Mouse (Mus musculus) forebrain, postnatal 0 days (tissue): ENCODE results near the gene Rnasek. TPM values are rescaled to one million over a fixed set of nuclear protein-coding genes. Genes with fewer than 3 reads are reported as not detected.

Source experiments
- ATAC-seq: fragments of 200-750 bp; cut with Nextera tagmentation; 2 replicates; pipeline ENCODE4 v1.8.0; 2017; ENCODE audit warnings: mild to moderate bottlenecking, moderate library complexity
- DNase-seq: peaks from one replicate; pipeline ENCODE4 v3.0.0-alpha.2; 2015
- H3K27ac ChIP-seq: fragments of 300-500 bp; sonication (generic); 2 replicates; pipeline ENCODE4 v1.5.1; 2014; ENCODE audit warnings: low read depth, mild to moderate bottlenecking, antibody characterized with exemption, low read length, moderate library complexity, mixed read lengths
- H3K27me3 ChIP-seq: fragments of 300-500 bp; sonication (generic); 2 replicates; pipeline ENCODE4 v1.6.1; 2014; ENCODE audit warnings: mild to moderate bottlenecking, low read length, mixed read lengths; ENCODE audit not compliant: insufficient read depth
- H3K36me3 ChIP-seq: fragments of 300-500 bp; sonication (generic); 2 replicates; pipeline ENCODE4 v1.6.1; 2014; ENCODE audit warnings: mild to moderate bottlenecking, moderate library complexity; ENCODE audit not compliant: insufficient read depth
- H3K4me1 ChIP-seq: fragments of 300-500 bp; sonication (generic); 2 replicates; pipeline ENCODE4 v1.6.1; 2014; ENCODE audit warnings: antibody characterized with exemption; ENCODE audit not compliant: insufficient read depth
- H3K4me2 ChIP-seq: fragments of 300-500 bp; sonication (generic); 2 replicates; pipeline ENCODE4 v1.6.1; 2014; ENCODE audit warnings: low read depth, mild to moderate bottlenecking, moderate library complexity
- H3K4me3 ChIP-seq: fragments of 300-500 bp; sonication (generic); 2 replicates; pipeline ENCODE4 v1.5.1; 2014; ENCODE audit warnings: low read depth, low read length, mixed read lengths
- H3K9ac ChIP-seq: fragments of 300-500 bp; sonication (generic); 2 replicates; pipeline ENCODE4 v1.6.1; 2014; ENCODE audit warnings: mild to moderate bottlenecking
- H3K9me3 ChIP-seq: fragments of 300-500 bp; sonication (generic); 2 replicates; pipeline ENCODE4 v1.6.1; 2016; ENCODE audit warnings: low read length
- CTCF ChIP-seq: sonication (generic); IDR thresholded peaks from 2 replicates; pipeline ENCODE4 v1.5.1; 2016; ENCODE audit warnings: antibody characterized with exemption, control low read depth, low read depth
- WGBS: fragments of 180-500 bp; shearing (Covaris S2); extraction: QIAGEN DNeasy Blood & Tissue Kit; methylation state at CpG from one replicate; pipeline ENCODE4 v1.1.7; 2014; 5-methylcytosine and 5-hydroxymethylcytosine counted together
- polyA plus RNA-seq: library from polyadenylated mRNA; unstranded; fragments of >200 nt; fragmentation: Nextera tagmentation; extraction: Ambion mirVana; gene quantifications from 2 replicates; pipeline ENCODE4 v1.2.1, GENCODE M21; 2015
- total RNA-seq: library from RNA; depleted of rRNA; stranded (reverse); fragments of >200 nt; gene quantifications from 2 replicates; pipeline ENCODE4 v1.2.3, GENCODE M21; 2014

Rnasek gene
- total and polyA plus RNA-seq, 2 experiments from 2014 or later = 48.0 to 544 TPM

GRCm38 (mm10) chr11:70236717-70237116, 2.9 kb downstream of the Rnasek start:
- H3K9me3 ChIP-seq = no peaks in the 10 kb centered on the region
- no peak for ATAC-seq

GRCm38 (mm10) chr11:70235254-70235900, 4.3 kb downstream of the Rnasek start:
- DNase-seq (no peak), ATAC-seq (no peak)
- Histone ChIP-seq H3K9me3 (no peaks in the 10 kb centered on the region), H3K27me3 (peaks cover 6% of the 10 kb centered on the region; the same call in 1 of the 2 replicates), H3K9ac (no peak overlapping the region), H3K4me3 (no peak overlapping the region), H3K27ac (no peak overlapping the region), H3K4me1 (peaks cover 20% of the 10 kb centered on the region; the same call in 1 of the 2 replicates), H3K36me3 (peaks cover 18% of the 10 kb centered on the region), H3K4me2 (no peak overlapping the region; the same call in 1 of the 2 replicates)
- 90% methylated on average over 12 of the region's 12 CpGs for WGBS
- TF ChIP-seq CTCF = no peak

More at GRCm38 (mm10) chr11:70236717-70237116, 2.9 kb downstream of the Rnasek start:
- WGBS = 22% methylated on average over 7 of the region's 7 CpGs
- peak overlapping the region; percentile 97 for H3K4me2 ChIP-seq
- peaks cover 22% of the 10 kb centered on the region; the same call in 1 of the 2 replicates for H3K4me1 ChIP-seq
- peak overlapping the region; percentile 98 for H3K4me3 ChIP-seq
- H3K9ac ChIP-seq = peak overlapping the region; percentile 92; the same call in 1 of the 2 replicates
- TF ChIP-seq CTCF = no peak
- DNase-seq = no peak
- peaks cover 18% of the 10 kb centered on the region for H3K36me3 ChIP-seq
- no peaks in the 10 kb centered on the region for H3K27me3 ChIP-seq
- peak overlapping the region; percentile 96 for H3K27ac ChIP-seq

- Histone ChIP-seq H3K9me3 (no peaks in the 10 kb centered on the region), H3K27ac (no peak overlapping the region), H3K4me2 (no peak overlapping the region), H3K36me3 (peaks cover 18% of the 10 kb centered on the region), H3K27me3 (peaks cover 15% of the 10 kb centered on the region), H3K9ac (no peak overlapping the region), H3K4me1 (peaks cover 18% of the 10 kb centered on the region; the same call in 1 of the 2 replicates), H3K4me3 (no peak overlapping the region)
- ATAC-seq (no peak), DNase-seq (no peak)
- WGBS = 88% methylated on average over 8 of the region's 8 CpGs
- TF ChIP-seq CTCF = no peak
These were observed 5.1 kb downstream of the Rnasek start for GRCm38 (mm10) chr11:70234497-70234896.

- H3K27me3 ChIP-seq = peaks cover 19% of the 10 kb centered on the region
- H3K4me1 ChIP-seq = peaks cover 18% of the 10 kb centered on the region; the same call in 1 of the 2 replicates
- H3K4me3 ChIP-seq = no peak overlapping the region
- ATAC-seq (no peak), DNase-seq (no peak)
- peaks cover 18% of the 10 kb centered on the region for H3K36me3 ChIP-seq
- no peak overlapping the region for H3K9ac ChIP-seq
- 58% methylated on average over 5 of the region's 5 CpGs for WGBS
- TF ChIP-seq CTCF = no peak
- no peaks in the 10 kb centered on the region for H3K9me3 ChIP-seq
- H3K4me2 ChIP-seq = no peak overlapping the region
- H3K27ac ChIP-seq = no peak overlapping the region
These were observed 5.6 kb downstream of the Rnasek start for GRCm38 (mm10) chr11:70234037-70234436.

- no peak for DNase-seq
- Histone ChIP-seq H3K4me2 (peak overlapping the region; percentile 56), H3K27me3 (peaks cover 24% of the 10 kb centered on the region), H3K9me3 (no peaks in the 10 kb centered on the region), H3K4me1 (peaks cover 10% of the 10 kb centered on the region; the same call in 1 of the 2 replicates), H3K9ac (peak overlapping the region; percentile 66), H3K4me3 (peak overlapping the region; percentile 48), H3K36me3 (peaks cover 18% of the 10 kb centered on the region), H3K27ac (no peak overlapping the region)
- 31% methylated on average over 8 of the region's 8 CpGs for WGBS
- no peak for ATAC-seq
- no peak for TF ChIP-seq CTCF
These were observed 6.6 kb downstream of the Rnasek start for GRCm38 (mm10) chr11:70233016-70233415.

- 6% methylated on average over 8 of the region's 10 CpGs for WGBS
- Histone ChIP-seq H3K4me2 (peak overlapping the region; percentile 56), H3K9ac (peak overlapping the region; percentile 66), H3K27me3 (peaks cover 24% of the 10 kb centered on the region), H3K4me1 (peaks cover 10% of the 10 kb centered on the region; the same call in 1 of the 2 replicates), H3K4me3 (peak overlapping the region; percentile 48), H3K9me3 (no peaks in the 10 kb centered on the region), H3K36me3 (peaks cover 18% of the 10 kb centered on the region), H3K27ac (0 out of 2 replicates have a peak overlapping the region, but pooled peaks have one; percentile 35)
- ATAC-seq (peak; percentile 38; the same call in 1 of the 2 replicates), DNase-seq (peak; percentile 72)
- no peak for TF ChIP-seq CTCF
These were observed 7.1 kb downstream of the Rnasek start for GRCm38 (mm10) chr11:70232546-70232945.

GRCm38 (mm10) chr11:70230239-70230727, 9.4 kb downstream of the Rnasek start:
- Histone ChIP-seq H3K4me2 (peak overlapping the region; percentile 46), H3K27ac (no peak overlapping the region), H3K27me3 (peaks cover 24% of the 10 kb centered on the region), H3K4me3 (no peak overlapping the region), H3K9me3 (no peaks in the 10 kb centered on the region), H3K4me1 (peaks cover 3% of the 10 kb centered on the region), H3K9ac (no peak overlapping the region), H3K36me3 (peaks cover 11% of the 10 kb centered on the region)
- WGBS = 5% methylated on average over 32 of the region's 32 CpGs
- DNase-seq = peak; percentile 89
- ATAC-seq = peak; percentile 53
- peak; percentile 96 for TF ChIP-seq CTCF
